Mouse (Mus musculus) embryonic fibroblast, embryonic 13.5 days (primary cell): ENCODE measurements around the gene Becn1.

ENCODE experiments used
- CTCF ChIP-seq: IDR thresholded peaks from 2 replicates; pipeline ENCODE4 v1.5.1; 2011; ENCODE audit warnings: mild to moderate bottlenecking, control low read depth, low read length, moderate library complexity, borderline replicate concordance; ENCODE audit not compliant: insufficient read depth
- POLR2A ChIP-seq: IDR thresholded peaks from 2 replicates; pipeline ENCODE4 v1.6.1; 2011; ENCODE audit warnings: low read depth, mild to moderate bottlenecking, control low read depth, low read length, moderate library complexity

DNA sequence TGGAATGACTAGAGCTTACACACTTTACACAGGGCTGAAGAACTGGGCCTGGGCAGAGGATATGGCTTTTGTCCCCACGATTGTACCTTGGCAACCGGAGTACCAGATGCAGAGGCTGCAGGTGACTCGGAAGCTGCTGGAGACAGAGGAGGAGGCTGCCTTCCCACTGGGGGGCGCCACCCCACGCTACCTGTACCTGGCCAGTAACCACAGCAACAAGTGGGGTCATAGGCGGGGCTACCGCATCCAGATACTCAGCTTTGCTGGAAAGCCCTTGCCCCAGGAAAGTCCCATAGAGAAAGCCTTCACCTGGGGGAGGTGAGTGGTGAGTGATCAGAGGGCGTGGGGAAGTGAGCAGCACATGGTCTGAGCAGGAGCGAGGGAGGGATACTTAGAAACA lies 33.6 kb upstream of the Becn1 start:
- TF ChIP-seq POLR2A (no peak), CTCF (no peak)
